ENCODE assay signal across 13 mouse cellular contexts in the genomic region with DNA sequence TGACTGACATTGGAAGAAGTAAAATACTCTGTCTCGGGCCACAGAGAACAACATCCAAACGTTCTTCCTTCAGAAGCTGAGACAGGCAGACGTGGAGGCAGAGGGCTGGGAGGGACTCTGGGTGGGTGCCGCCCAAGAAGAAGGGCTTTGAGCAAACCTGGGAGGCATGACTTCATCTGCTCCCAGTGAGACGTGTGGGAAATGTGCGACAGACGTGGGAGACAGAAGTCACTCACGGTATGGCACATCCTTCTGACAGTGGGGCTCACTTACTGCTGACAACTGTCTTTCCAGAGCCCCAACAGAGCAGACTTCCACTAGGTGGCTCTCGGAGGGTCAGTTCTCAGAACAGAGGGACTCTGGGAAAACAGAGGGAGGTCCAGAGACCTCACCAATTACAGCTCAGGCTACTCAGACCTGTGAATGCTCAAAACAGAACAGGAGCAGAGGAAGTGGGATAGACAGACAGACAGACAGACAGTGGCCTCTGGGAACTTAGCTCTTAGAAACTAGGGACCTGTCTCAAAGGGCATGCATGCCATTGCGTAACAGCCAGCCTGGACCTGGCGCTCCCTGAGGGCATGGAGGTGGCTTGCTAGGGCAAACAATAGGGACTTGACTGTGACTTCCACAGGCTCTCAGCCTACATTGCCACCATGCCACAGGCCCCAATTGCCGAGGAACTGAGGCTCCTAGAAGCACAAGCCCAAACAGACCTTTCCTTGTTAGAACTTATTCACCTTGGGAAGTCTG.
A peak's percentile ranks its signal among the peaks of the same experiment; 100 is the strongest.
DNase-seq lines count a peak whose midpoint lies in the region; ATAC-seq and TF ChIP-seq lines count a peak whose summit lies in the region.
"Had no signal": no experiment of that assay in that cellular context is flagged by ENCODE, and none has a peak within 500 bp of the region (broad histone marks: within the 10 kb centered on the region; RNA-seq: fewer than 3 reads in every experiment).

No protein-coding gene starts in this region.

- no peak overlapping the region for H3K27ac ChIP-seq in kidney, adult 2 months (ENCODE audit: insufficient read depth, low read depth, low read length)
- H3K27ac ChIP-seq in kidney, embryonic 15.5 days = no peak overlapping the region
- no peak overlapping the region for H3K27ac ChIP-seq in liver, embryonic 13.5 days
- no peak overlapping the region for H3K27ac ChIP-seq in midbrain, embryonic 15.5 days

- peak; percentile 21; the same call in 1 of the 2 replicates for TF ChIP-seq CTCF in kidney, adult 2 months (conservative IDR thresholded peaks at IDR 0.05; ENCODE audit: insufficient read depth, insufficient read length, low read depth, low read length)

- no peak overlapping the region for H3K9ac ChIP-seq in kidney, embryonic 15.5 days
- no peak overlapping the region for H3K9ac ChIP-seq in liver, embryonic 13.5 days
- no peak overlapping the region for H3K9ac ChIP-seq in midbrain, embryonic 15.5 days

- DNase-seq in kidney, adult 2 months = peak; percentile 61
- DNase-seq in kidney, postnatal 10 days = no peak
- DNase-seq in adipocyte (ENCODE audit: low spot score) = peak; percentile 49
- no peak for DNase-seq in liver, embryonic 13.5 days
- DNase-seq in c-Kit-positive CD71-positive TER-119-positive erythroid progenitor cells, embryonic 14.5 days (ENCODE audit: low spot score) = no peak
- DNase-seq: cerebellum, adult 9-10 months; gastrocnemius, postnatal 14 days; heart, postnatal 36 days; thymus, adult 2 months had no signal

- WGBS in kidney, adult 2 months = 78% methylated on average over 12 of the region's 12 CpGs
- 77% methylated on average over 12 of the region's 12 CpGs for WGBS in kidney, embryonic 15.5 days
- 72% methylated on average over 12 of the region's 12 CpGs for WGBS in liver, embryonic 13.5 days (ENCODE audit: insufficient replicate concordance)
- 77% methylated on average over 12 of the region's 12 CpGs for WGBS in midbrain, embryonic 15.5 days

- no peak overlapping the region for H3K4me2 ChIP-seq in kidney, embryonic 15.5 days
- H3K4me2 ChIP-seq in liver, embryonic 13.5 days = no peak overlapping the region
- no peak overlapping the region for H3K4me2 ChIP-seq in midbrain, embryonic 15.5 days
- H3K4me2 ChIP-seq: midbrain, embryonic 11.5 days had no signal

- H3K27me3 ChIP-seq in kidney, adult 2 months (replicated peaks; ENCODE audit: control insufficient read depth, insufficient read depth, low read length) = no peaks in the 10 kb centered on the region
- H3K27me3 ChIP-seq in kidney, embryonic 15.5 days = no peaks in the 10 kb centered on the region
- no peaks in the 10 kb centered on the region for H3K27me3 ChIP-seq in liver, embryonic 13.5 days
- H3K27me3 ChIP-seq in midbrain, embryonic 15.5 days (replicated peaks) = no peaks in the 10 kb centered on the region

- H3K36me3 ChIP-seq in kidney, adult 2 months (ENCODE audit: control insufficient read depth, insufficient read depth, low read length) = peaks cover 1% of the 10 kb centered on the region; the same call in 1 of the 2 replicates
- peaks cover 44% of the 10 kb centered on the region for H3K36me3 ChIP-seq in kidney, embryonic 15.5 days
- H3K36me3 ChIP-seq in liver, embryonic 13.5 days = peaks cover 40% of the 10 kb centered on the region
- peaks cover 19% of the 10 kb centered on the region for H3K36me3 ChIP-seq in midbrain, embryonic 15.5 days (replicated peaks)

- H3K4me1 ChIP-seq in kidney, adult 2 months (ENCODE audit: control insufficient read depth, insufficient read depth, low read length) = no peaks in the 10 kb centered on the region
- H3K4me1 ChIP-seq in kidney, embryonic 15.5 days = no peaks in the 10 kb centered on the region
- no peaks in the 10 kb centered on the region for H3K4me1 ChIP-seq in liver, embryonic 13.5 days (replicated peaks)
- H3K4me1 ChIP-seq in midbrain, embryonic 15.5 days = no peaks in the 10 kb centered on the region

- H3K4me3 ChIP-seq in kidney, adult 2 months (ENCODE audit: insufficient read depth, low read depth, low read length) = no peak overlapping the region
- H3K4me3 ChIP-seq in kidney, embryonic 15.5 days (replicated peaks) = no peak overlapping the region
- no peak overlapping the region for H3K4me3 ChIP-seq in liver, embryonic 13.5 days (replicated peaks)
- no peak overlapping the region for H3K4me3 ChIP-seq in midbrain, embryonic 15.5 days

- ATAC-seq in kidney, embryonic 15.5 days (replicated peaks; ENCODE audit: low FRiP score) = 0 out of 2 replicates have a peak, but pooled peaks have one; percentile 25
- ATAC-seq in liver, embryonic 13.5 days (ENCODE audit: low read depth) = peak; percentile 64
- ATAC-seq in midbrain, embryonic 15.5 days (replicated peaks) = no peak
- no peak for ATAC-seq in erythroblast, adult 5-6 weeks (replicated peaks; ENCODE audit: low FRiP score, poor library complexity, severe bottlenecking)

- H3K9me3 ChIP-seq in kidney, embryonic 15.5 days (replicated peaks) = no peaks in the 10 kb centered on the region
- H3K9me3 ChIP-seq in liver, embryonic 13.5 days (replicated peaks) = no peaks in the 10 kb centered on the region
- no peaks in the 10 kb centered on the region for H3K9me3 ChIP-seq in midbrain, embryonic 15.5 days

- TF ChIP-seq POLR2A in kidney, adult 2 months (IDR thresholded peaks at IDR 0.05; ENCODE audit: low read depth, low read length) = no peak

Comparison
In these comparisons a context has a peak if more than half of its experiments do, and no peak if none do; other contexts are left out.
1. DNase-seq: peak in kidney, adult 2 months (single experiment) and adipocyte (single experiment); none in kidney, postnatal 10 days (single experiment), liver, embryonic 13.5 days (single experiment) and c-Kit-positive CD71-positive TER-119-positive erythroid progenitor cells, embryonic 14.5 days (single experiment).
2. ATAC-seq: peak in kidney, embryonic 15.5 days (single experiment) and liver, embryonic 13.5 days (single experiment); none in midbrain, embryonic 15.5 days (single experiment) and erythroblast, adult 5-6 weeks (single experiment).